Mouse (Mus musculus) liver, adult 2 months (tissue): Measurements from ENCODE around the gene Olfr776. TPM values are rescaled to one million over a fixed set of nuclear protein-coding genes. Genes with fewer than 3 reads are reported as not detected.

Experiments used
- polyA plus RNA-seq: library from polyadenylated mRNA; depleted of rRNA; stranded (reverse); fragments of >200 nt; gene quantifications from 2 replicates; pipeline ENCODE4 v1.2.3, GENCODE M21; 2012; rRNA removed
- total RNA-seq: library from RNA; depleted of rRNA; stranded (reverse); fragments of >200 nt; gene quantifications from 2 replicates; pipeline ENCODE4 v1.2.3, GENCODE M21; 2014; rRNA removed

Olfr776 gene
- total and polyA plus RNA-seq, 2 experiments = not detected

Other genes starting within 250 kb of the Olfr776 start
- gene Olfr763, start 248.3 kb upstream of the Olfr776 start, total RNA-seq = not detected in 2 replicates
- not detected in 2 replicates for gene Olfr763, start 248.3 kb upstream of the Olfr776 start, polyA plus RNA-seq
- gene Olfr764-ps1, start 219.2 kb upstream of the Olfr776 start, total RNA-seq = not detected in 2 replicates
- gene Olfr764-ps1, start 219.2 kb upstream of the Olfr776 start, polyA plus RNA-seq = not detected in 2 replicates
- not detected in 2 replicates for gene Olfr765, start 209.1 kb upstream of the Olfr776 start, total RNA-seq
- gene Olfr765, start 209.1 kb upstream of the Olfr776 start, polyA plus RNA-seq = not detected in 2 replicates
- not detected in 2 replicates for gene Olfr766-ps1, start 190.2 kb upstream of the Olfr776 start, total RNA-seq
- gene Olfr766-ps1, start 190.2 kb upstream of the Olfr776 start, polyA plus RNA-seq = not detected in 2 replicates
- not detected in 2 replicates for gene Olfr767, start 176.2 kb upstream of the Olfr776 start, total RNA-seq
- gene Olfr767, start 176.2 kb upstream of the Olfr776 start, polyA plus RNA-seq = not detected in 2 replicates
- gene Olfr768, start 159.8 kb upstream of the Olfr776 start, total RNA-seq = not detected in 2 replicates
- not detected in 2 replicates for gene Olfr768, start 159.8 kb upstream of the Olfr776 start, polyA plus RNA-seq
- gene Olfr769, start 141.3 kb upstream of the Olfr776 start, total RNA-seq = not detected in 2 replicates
- not detected in 2 replicates for gene Olfr769, start 141.3 kb upstream of the Olfr776 start, polyA plus RNA-seq
- not detected in 2 replicates for gene Olfr770, start 120.1 kb upstream of the Olfr776 start, total RNA-seq
- gene Olfr770, start 120.1 kb upstream of the Olfr776 start, polyA plus RNA-seq = not detected in 2 replicates
- not detected in 2 replicates for gene Olfr771, start 94.4 kb upstream of the Olfr776 start, total RNA-seq
- not detected in 2 replicates for gene Olfr771, start 94.4 kb upstream of the Olfr776 start, polyA plus RNA-seq
- gene Olfr772, start 81.2 kb upstream of the Olfr776 start, total RNA-seq = not detected in 2 replicates
- not detected in 2 replicates for gene Olfr772, start 81.2 kb upstream of the Olfr776 start, polyA plus RNA-seq
- gene Olfr773, start 71.7 kb upstream of the Olfr776 start, total RNA-seq = not detected in 2 replicates
- gene Olfr773, start 71.7 kb upstream of the Olfr776 start, polyA plus RNA-seq = not detected in 2 replicates
- not detected in 2 replicates for gene Olfr774, start 22.9 kb upstream of the Olfr776 start, total RNA-seq
- not detected in 2 replicates for gene Olfr774, start 22.9 kb upstream of the Olfr776 start, polyA plus RNA-seq
- gene Olfr775, start 10.7 kb upstream of the Olfr776 start, total RNA-seq = not detected in 2 replicates
- gene Olfr775, start 10.7 kb upstream of the Olfr776 start, polyA plus RNA-seq = not detected in 2 replicates
- gene Olfr777, start 12.4 kb downstream of the Olfr776 start, total RNA-seq = not detected in 2 replicates
- gene Olfr777, start 12.4 kb downstream of the Olfr776 start, polyA plus RNA-seq = not detected in 2 replicates
- gene Olfr780, start 59.0 kb downstream of the Olfr776 start, total RNA-seq = not detected in 2 replicates
- gene Olfr780, start 59.0 kb downstream of the Olfr776 start, polyA plus RNA-seq = not detected in 2 replicates
- gene Olfr781, start 69.7 kb downstream of the Olfr776 start, total RNA-seq = not detected in 2 replicates
- not detected in 2 replicates for gene Olfr781, start 69.7 kb downstream of the Olfr776 start, polyA plus RNA-seq
- not detected in 2 replicates for gene Olfr782, start 89.7 kb downstream of the Olfr776 start, total RNA-seq
- gene Olfr782, start 89.7 kb downstream of the Olfr776 start, polyA plus RNA-seq = not detected in 2 replicates
- gene Olfr784, start 125.0 kb downstream of the Olfr776 start, total RNA-seq = 0.09 and 0.13 TPM in 2 replicates
- gene Olfr784, start 125.0 kb downstream of the Olfr776 start, polyA plus RNA-seq = not detected in 2 replicates
- not detected in 2 replicates for gene Olfr785, start 146.3 kb downstream of the Olfr776 start, total RNA-seq
- gene Olfr785, start 146.3 kb downstream of the Olfr776 start, polyA plus RNA-seq = not detected in 2 replicates
- gene Olfr786, start 168.2 kb downstream of the Olfr776 start, total RNA-seq = not detected in 2 replicates
- gene Olfr786, start 168.2 kb downstream of the Olfr776 start, polyA plus RNA-seq = not detected in 2 replicates
- gene Olfr787, start 202.7 kb downstream of the Olfr776 start, total RNA-seq = not detected in 2 replicates
- not detected in 2 replicates for gene Olfr787, start 202.7 kb downstream of the Olfr776 start, polyA plus RNA-seq
- not detected in 2 replicates for gene Olfr788, start 211.9 kb downstream of the Olfr776 start, total RNA-seq
- not detected in 2 replicates for gene Olfr788, start 211.9 kb downstream of the Olfr776 start, polyA plus RNA-seq
- not detected in 2 replicates for gene Olfr789, start 225.6 kb downstream of the Olfr776 start, total RNA-seq
- not detected in 2 replicates for gene Olfr789, start 225.6 kb downstream of the Olfr776 start, polyA plus RNA-seq
- not detected in 2 replicates for gene Olfr790, start 239.4 kb downstream of the Olfr776 start, total RNA-seq
- gene Olfr790, start 239.4 kb downstream of the Olfr776 start, polyA plus RNA-seq = not detected in 2 replicates